Mouse (Mus musculus) liver, embryonic 13.5 days (tissue): Measurements from ENCODE around the gene Chmp6. TPM values are rescaled to one million over a fixed set of nuclear protein-coding genes. Genes with fewer than 3 reads are reported as not detected.

Source experiments
- ATAC-seq: fragments of 200-750 bp; cut with Nextera tagmentation; 2 replicates; pipeline ENCODE4 v1.8.0; 2017; ENCODE audit warnings: low read depth, mild to moderate bottlenecking, moderate number of reproducible peaks, moderate library complexity
- DNase-seq: peaks from one replicate; pipeline ENCODE4 v3.0.0; 2022
- H3K27ac ChIP-seq: fragments of 300-500 bp; sonication (generic); 2 replicates; pipeline ENCODE4 v1.5.1; 2015; ENCODE audit warnings: moderate library complexity, mild to moderate bottlenecking, inconsistent platforms
- H3K27me3 ChIP-seq: fragments of 300-500 bp; sonication (generic); 2 replicates; pipeline ENCODE4 v1.6.1; 2015; ENCODE audit warnings: mild to moderate bottlenecking, inconsistent platforms
- H3K36me3 ChIP-seq: fragments of 300-500 bp; sonication (generic); 2 replicates; pipeline ENCODE4 v1.6.1; 2015; ENCODE audit warnings: mild to moderate bottlenecking, inconsistent platforms
- H3K4me1 ChIP-seq: fragments of 300-500 bp; sonication (generic); replicated peaks from 2 replicates; pipeline ENCODE4 v1.6.1; 2015; ENCODE audit warnings: inconsistent platforms
- H3K4me2 ChIP-seq: fragments of 300-500 bp; sonication (generic); 2 replicates; pipeline ENCODE4 v1.6.1; 2015; ENCODE audit warnings: inconsistent platforms, mild to moderate bottlenecking, moderate library complexity
- H3K4me3 ChIP-seq: fragments of 300-500 bp; sonication (generic); replicated peaks from 2 replicates; pipeline ENCODE4 v1.5.1; 2015; ENCODE audit warnings: mild to moderate bottlenecking, inconsistent platforms
- H3K9ac ChIP-seq: fragments of 300-500 bp; sonication (generic); 2 replicates; pipeline ENCODE4 v1.6.1; 2015; ENCODE audit warnings: mild to moderate bottlenecking, inconsistent platforms
- H3K9me3 ChIP-seq: fragments of 300-500 bp; sonication (generic); replicated peaks from 2 replicates; pipeline ENCODE4 v1.6.1; 2016; ENCODE audit warnings: inconsistent platforms
- WGBS: fragments of 180-500 bp; shearing (Covaris S2); methylation state at CpG from one replicate; pipeline ENCODE4 v1.1.7; 2015; ENCODE audit not compliant: insufficient replicate concordance; 5-methylcytosine and 5-hydroxymethylcytosine counted together
- polyA plus RNA-seq: library from polyadenylated mRNA; unstranded; fragments of >200 nt; fragmentation: Nextera tagmentation; extraction: Ambion mirVana; gene quantifications from 2 replicates; pipeline ENCODE4 v1.2.1, GENCODE M21; 2015

The Chmp6 gene
- polyA plus RNA-seq, 1 experiment from 2014 or later: 37.4 TPM

- no peak for DNase-seq
- H3K4me1 ChIP-seq: peaks cover 14% of the 10 kb centered on the region
- no peak overlapping the region for H3K27ac ChIP-seq
- H3K4me2 ChIP-seq: no peak overlapping the region
- WGBS: 54% methylated on average over 6 of the region's 6 CpGs
- no peak overlapping the region for H3K9ac ChIP-seq
- no peak for ATAC-seq
- no peaks in the 10 kb centered on the region for H3K9me3 ChIP-seq
- H3K27me3 ChIP-seq: no peaks in the 10 kb centered on the region
- H3K36me3 ChIP-seq: no peaks in the 10 kb centered on the region; the same call in 1 of the 2 replicates
- no peak overlapping the region for H3K4me3 ChIP-seq
Observed at GRCm38 (mm10) chr11:119960671-119961070, 47.4 kb downstream of the Chmp6 start.

- DNase-seq (no peak), ATAC-seq (no peak)
- Histone ChIP-seq H3K36me3 (no peaks in the 10 kb centered on the region; the same call in none of the 2 replicates), H3K4me1 (0 out of 2 replicates have a peak, but pooled peaks cover 5% of the 10 kb centered on the region), H3K4me2 (no peak overlapping the region), H3K4me3 (no peak overlapping the region), H3K9ac (no peak overlapping the region), H3K27ac (no peak overlapping the region), H3K9me3 (no peaks in the 10 kb centered on the region), H3K27me3 (no peaks in the 10 kb centered on the region)
- 71% methylated on average over 3 of the region's 3 CpGs for WGBS
Observed at GRCm38 (mm10) chr11:119961511-119961910, 48.3 kb downstream of the Chmp6 start.

GRCm38 (mm10) chr11:119965053-119965452 is 51.8 kb downstream of the Chmp6 start:
- no peaks in the 10 kb centered on the region for H3K27me3 ChIP-seq
- DNase-seq (no peak), ATAC-seq (no peak)
- H3K36me3 ChIP-seq: no peaks in the 10 kb centered on the region; the same call in none of the 2 replicates
- peaks cover 5% of the 10 kb centered on the region; the same call in 1 of the 2 replicates for H3K4me1 ChIP-seq
- no peak overlapping the region for H3K4me2 ChIP-seq
- no peak overlapping the region for H3K27ac ChIP-seq
- H3K9ac ChIP-seq: no peak overlapping the region
- WGBS: 51% methylated on average over 9 of the region's 9 CpGs
- H3K4me3 ChIP-seq: no peak overlapping the region
- H3K9me3 ChIP-seq: no peaks in the 10 kb centered on the region

- 64% methylated on average over 6 of the region's 6 CpGs for WGBS
- DNase-seq (no peak), ATAC-seq (no peak)
- no peaks in the 10 kb centered on the region for H3K9me3 ChIP-seq
- H3K4me1 ChIP-seq: peaks cover 8% of the 10 kb centered on the region; the same call in 1 of the 2 replicates
- no peak overlapping the region for H3K4me3 ChIP-seq
- H3K9ac ChIP-seq: no peak overlapping the region
- no peak overlapping the region for H3K27ac ChIP-seq
- no peaks in the 10 kb centered on the region for H3K27me3 ChIP-seq
- H3K36me3 ChIP-seq: no peaks in the 10 kb centered on the region; the same call in none of the 2 replicates
- no peak overlapping the region for H3K4me2 ChIP-seq
Observed at GRCm38 (mm10) chr11:119966294-119966693, 53.1 kb downstream of the Chmp6 start.

- Histone ChIP-seq H3K36me3 (peaks cover 1% of the 10 kb centered on the region), H3K4me1 (peaks cover 8% of the 10 kb centered on the region; the same call in 1 of the 2 replicates), H3K4me3 (no peak overlapping the region), H3K4me2 (no peak overlapping the region), H3K9ac (no peak overlapping the region), H3K27ac (no peak overlapping the region), H3K27me3 (no peaks in the 10 kb centered on the region), H3K9me3 (no peaks in the 10 kb centered on the region)
- DNase-seq (no peak), ATAC-seq (no peak)
- WGBS: 73% methylated on average over 8 of the region's 8 CpGs
Observed at GRCm38 (mm10) chr11:119967401-119967800, 54.2 kb downstream of the Chmp6 start.

- H3K4me2 ChIP-seq: no peak overlapping the region
- no peaks in the 10 kb centered on the region for H3K27me3 ChIP-seq
- WGBS: 78% methylated on average over 2 of the region's 2 CpGs
- H3K4me3 ChIP-seq: no peak overlapping the region
- no peaks in the 10 kb centered on the region for H3K9me3 ChIP-seq
- H3K36me3 ChIP-seq: peaks cover 3% of the 10 kb centered on the region
- H3K9ac ChIP-seq: no peak overlapping the region
- ATAC-seq: no peak
- no peak overlapping the region for H3K27ac ChIP-seq
- H3K4me1 ChIP-seq: peaks cover 8% of the 10 kb centered on the region; the same call in 1 of the 2 replicates
- no peak for DNase-seq
Observed at GRCm38 (mm10) chr11:119967892-119968291, 54.7 kb downstream of the Chmp6 start.

Other genes starting within 250 kb of the Chmp6 start
- 5.1 and 5.5 TPM in 2 replicates for gene Baiap2, start 29.3 kb downstream of the Chmp6 start, polyA plus RNA-seq
- gene Aatk, start 133.7 kb downstream of the Chmp6 start, polyA plus RNA-seq: 0.32 and 0.39 TPM in 2 replicates
- gene Cep131, start 173.4 kb downstream of the Chmp6 start, polyA plus RNA-seq: 4.8 and 5.1 TPM in 2 replicates
- gene Tepsin, start 185.3 kb downstream of the Chmp6 start, polyA plus RNA-seq: 5.2 and 6.9 TPM in 2 replicates
- 46.5 and 52.1 TPM in 2 replicates for gene Ndufaf8, start 185.5 kb downstream of the Chmp6 start, polyA plus RNA-seq
- 35.5 and 38.3 TPM in 2 replicates for gene Slc38a10, start 237.9 kb downstream of the Chmp6 start, polyA plus RNA-seq